Mouse (Mus musculus) cerebellum, adult (tissue): ENCODE measurements at regions not wholly inside any gene's neighbourhood (a gene's known extent, or its start where the extent isn't known, plus 50 kb on each side); places are given as distances from the start of the nearest gene placed in this dataset.
A peak's percentile ranks its signal among the peaks of the same experiment; 100 is the strongest.

ENCODE experiments used
- ATAC-seq: cut with Nextera tagmentation; 2 replicates; pipeline ENCODE4 v1.9.2; 2017; ENCODE audit warnings: mild to moderate bottlenecking, moderate library complexity, mixed read lengths; ENCODE audit not compliant: insufficient number of reproducible peaks, low FRiP score, low TSS enrichment

- no peak for ATAC-seq
These were observed 54.9 kb upstream of the Basp1 start for GRCm38 (mm10) chr15:25468478-25468877.

- ATAC-seq, result 0 out of 2 replicates have a peak, but pooled peaks have one; percentile 10
These were observed 55.8 kb upstream of the Basp1 start for GRCm38 (mm10) chr15:25469185-25469845.

- ATAC-seq, result no peak
These were observed 57.8 kb upstream of the Basp1 start for GRCm38 (mm10) chr15:25471331-25471730.

- ATAC-seq, result no peak
These were observed 59.7 kb upstream of the Basp1 start for GRCm38 (mm10) chr15:25473201-25473710.

GRCm38 (mm10) chr15:25474096-25474495, 60.5 kb upstream of the Basp1 start:
- ATAC-seq, result no peak

GRCm38 (mm10) chr15:25482586-25482985, 69.0 kb upstream of the Basp1 start:
- ATAC-seq, result no peak

GRCm38 (mm10) chr15:25485372-25485771, 71.8 kb upstream of the Basp1 start:
- ATAC-seq, result no peak

GRCm38 (mm10) chr15:25486158-25486557, 72.6 kb upstream of the Basp1 start:
- ATAC-seq, result no peak

- ATAC-seq, result no peak
These were observed 76.2 kb upstream of the Basp1 start for GRCm38 (mm10) chr15:25489804-25490203.

- no peak for ATAC-seq
These were observed 78.7 kb upstream of the Basp1 start for GRCm38 (mm10) chr15:25492161-25492746.

- no peak for ATAC-seq
These were observed 81.2 kb upstream of the Basp1 start for GRCm38 (mm10) chr15:25494687-25495299.

- ATAC-seq, result no peak
These were observed 82.5 kb upstream of the Basp1 start for GRCm38 (mm10) chr15:25495926-25496644.

- no peak for ATAC-seq
These were observed 84.2 kb upstream of the Basp1 start for GRCm38 (mm10) chr15:25497743-25498142.

GRCm38 (mm10) chr15:25498422-25498821, 84.9 kb upstream of the Basp1 start:
- no peak for ATAC-seq

- no peak for ATAC-seq
These were observed 88.9 kb upstream of the Basp1 start for GRCm38 (mm10) chr15:25502513-25502912.

- ATAC-seq, result no peak
These were observed 89.5 kb upstream of the Basp1 start for GRCm38 (mm10) chr15:25503104-25503503.

- no peak for ATAC-seq
These were observed 95.6 kb upstream of the Basp1 start for GRCm38 (mm10) chr15:25509139-25509538.

GRCm38 (mm10) chr15:25509584-25509983, 96.0 kb upstream of the Basp1 start:
- no peak for ATAC-seq

- ATAC-seq, result no peak
These were observed 96.5 kb upstream of the Basp1 start for GRCm38 (mm10) chr15:25510060-25510492.

- ATAC-seq, result no peak
These were observed 104.0 kb upstream of the Myo10 start for GRCm38 (mm10) chr15:25518025-25518928.
